Mouse (Mus musculus): ENCODE measurements around the gene Slc34a3. TPM values are rescaled to one million over a fixed set of nuclear protein-coding genes. Genes with fewer than 3 reads are reported as not detected.

Slc34a3 gene
- total RNA-seq, 2 experiments from 2014 or later = not detected

DNA sequence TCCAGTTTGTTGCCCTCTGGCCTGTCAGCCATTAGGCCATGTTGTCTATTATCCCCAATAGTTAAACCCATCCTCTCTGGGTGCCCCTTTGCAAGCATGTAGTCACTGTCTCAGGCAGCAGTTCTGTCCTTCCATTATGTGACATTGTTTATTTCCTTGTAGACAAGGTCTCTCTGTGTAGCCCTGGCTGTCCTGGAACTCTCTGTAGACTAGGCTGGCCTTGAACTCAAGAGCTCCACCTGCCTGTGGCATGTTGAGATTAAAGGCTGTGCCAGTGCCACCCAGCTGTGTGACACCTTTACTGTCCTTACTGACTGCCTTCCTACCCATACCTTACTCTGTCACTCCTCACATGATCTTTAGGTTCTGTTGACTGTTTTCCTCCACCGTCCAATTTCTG is 18.2 kb upstream of the Slc34a3 start:
- DNase-seq = no peak

DNA sequence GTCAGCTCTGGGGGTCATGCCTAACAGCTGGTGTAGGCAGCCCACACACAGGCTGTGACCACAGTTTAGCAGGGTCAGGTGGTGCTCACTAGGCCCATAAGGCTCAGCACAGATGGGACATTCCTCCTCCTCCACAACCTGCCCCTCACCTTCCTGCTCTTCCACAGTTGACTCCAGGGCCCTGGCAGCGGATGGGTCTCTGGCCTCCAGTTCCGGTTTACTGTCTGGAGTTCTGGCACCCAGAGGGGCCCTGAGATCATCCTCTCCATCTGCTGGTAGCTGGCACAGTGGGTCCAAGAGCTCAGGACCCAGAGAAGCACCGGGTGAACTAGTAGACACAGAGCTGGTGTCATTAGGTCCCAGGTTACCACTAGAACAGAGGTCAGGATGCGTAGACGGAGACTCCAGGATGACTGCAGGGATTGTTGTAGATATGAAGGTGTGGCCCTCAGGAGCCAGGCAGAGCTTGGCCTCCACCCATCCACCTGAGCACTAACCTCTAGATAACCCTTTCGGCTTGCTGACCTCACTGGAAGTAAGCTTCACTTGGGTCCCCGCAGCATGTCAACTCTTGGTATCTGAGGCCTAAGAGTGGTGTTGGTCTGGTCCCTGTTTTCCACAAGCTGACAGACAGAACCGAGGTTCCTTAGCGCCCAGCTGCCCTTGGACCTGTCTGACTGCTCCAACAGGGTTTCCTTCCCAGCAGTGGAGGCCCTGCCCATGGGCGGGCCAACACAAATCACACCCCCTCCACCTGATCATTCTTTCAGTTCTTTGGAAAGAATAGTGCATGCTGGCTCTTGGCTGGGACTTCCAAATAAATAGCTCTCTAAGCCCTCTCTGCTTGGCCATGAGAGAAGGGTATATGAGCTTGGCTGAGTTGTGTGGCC is 12.3 kb upstream of the Slc34a3 start, which contains the start of gene AL732309.1:
TSS of gene AL732309.1 (minus strand) at position 681 of the 890 bp plus-strand sequence.
- DNase-seq = no peak

DNA sequence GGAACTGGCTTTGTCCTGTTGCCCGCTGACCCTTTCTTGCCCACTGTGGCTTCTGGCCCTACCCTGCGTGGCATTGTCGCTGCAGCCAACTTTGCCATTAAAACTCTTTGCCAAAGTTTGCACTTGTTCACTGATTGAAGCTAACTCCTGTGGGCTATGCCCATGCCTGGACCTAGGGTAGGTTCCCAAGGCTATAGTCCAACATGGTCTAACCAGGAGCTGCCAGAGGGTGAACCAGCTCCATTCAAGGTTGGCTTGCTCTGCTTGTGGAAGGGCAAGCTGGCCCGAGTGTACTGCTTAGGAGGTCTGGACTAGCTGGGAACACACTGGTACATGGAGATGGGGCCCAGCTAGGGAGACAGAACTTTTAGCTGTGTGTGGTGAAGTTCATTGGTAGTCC is 10.0 kb upstream of the Slc34a3 start:
- DNase-seq = no peak

DNA sequence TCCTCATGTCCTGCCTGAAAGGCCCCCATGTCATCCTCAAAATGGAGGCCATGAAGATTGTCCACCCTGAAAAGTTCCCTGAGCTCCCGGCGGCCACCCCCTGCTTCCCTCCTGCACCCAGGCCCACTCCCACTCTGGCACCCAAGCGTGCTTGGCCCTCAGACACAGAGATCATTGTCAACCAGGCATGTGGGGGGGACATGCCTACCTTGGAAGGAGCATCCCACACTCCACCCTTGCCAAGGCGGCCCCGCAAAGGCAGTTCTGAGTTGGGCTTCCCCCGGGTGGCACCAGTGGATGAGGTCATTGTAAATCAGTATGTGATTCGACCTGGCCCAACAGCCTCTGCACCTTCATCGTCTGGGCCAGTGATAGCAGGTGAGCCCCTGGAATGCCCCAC is 9.2 kb upstream of the Slc34a3 start:
- no peak for DNase-seq

DNA sequence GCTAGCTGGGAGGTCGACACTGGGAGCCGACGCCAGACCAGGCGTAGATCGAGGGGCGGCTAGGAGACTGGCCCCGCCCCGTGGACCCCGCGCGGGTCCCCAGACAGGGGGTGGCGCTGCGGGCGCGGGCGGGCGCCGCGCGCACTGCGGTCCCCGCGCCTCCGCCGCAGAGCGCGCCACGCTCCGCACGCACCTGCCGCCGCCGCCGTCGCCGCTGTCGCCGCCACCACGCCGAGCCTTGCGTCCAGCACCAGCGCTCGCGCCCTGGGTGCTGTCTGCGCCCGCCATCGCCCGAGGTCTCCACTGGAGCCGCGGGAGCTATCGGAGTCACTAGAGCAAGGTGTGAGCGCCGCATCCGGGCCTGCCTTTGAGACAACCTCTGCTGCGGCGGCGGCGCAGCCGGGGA is 7.9 kb upstream of the Slc34a3 start, which contains the start of the genes Rnf208 and Cysrt1:
TSS of gene Rnf208 (plus strand) at position 155 of the 406 bp plus-strand sequence.
TSS of gene Cysrt1 (minus strand) at position 352 of the 406 bp plus-strand sequence.
- no peak for DNase-seq

DNA sequence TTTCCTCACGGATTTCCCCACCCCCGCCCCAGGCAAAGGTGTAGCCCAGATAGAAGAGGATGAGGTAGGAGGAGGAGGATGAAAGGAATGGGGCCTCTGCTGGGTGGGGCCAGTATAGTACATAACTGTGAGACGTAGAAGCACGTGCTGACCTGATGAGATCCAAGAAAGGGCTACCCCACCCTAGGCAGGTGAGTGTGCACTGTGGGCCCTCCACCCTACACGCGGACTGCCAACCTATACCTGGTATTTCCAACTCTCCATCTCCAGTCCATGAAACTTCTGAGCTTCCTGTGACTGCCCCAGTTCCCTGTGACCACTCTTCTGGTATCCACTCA is 7.2 kb upstream of the Slc34a3 start:
- no peak for DNase-seq

DNA sequence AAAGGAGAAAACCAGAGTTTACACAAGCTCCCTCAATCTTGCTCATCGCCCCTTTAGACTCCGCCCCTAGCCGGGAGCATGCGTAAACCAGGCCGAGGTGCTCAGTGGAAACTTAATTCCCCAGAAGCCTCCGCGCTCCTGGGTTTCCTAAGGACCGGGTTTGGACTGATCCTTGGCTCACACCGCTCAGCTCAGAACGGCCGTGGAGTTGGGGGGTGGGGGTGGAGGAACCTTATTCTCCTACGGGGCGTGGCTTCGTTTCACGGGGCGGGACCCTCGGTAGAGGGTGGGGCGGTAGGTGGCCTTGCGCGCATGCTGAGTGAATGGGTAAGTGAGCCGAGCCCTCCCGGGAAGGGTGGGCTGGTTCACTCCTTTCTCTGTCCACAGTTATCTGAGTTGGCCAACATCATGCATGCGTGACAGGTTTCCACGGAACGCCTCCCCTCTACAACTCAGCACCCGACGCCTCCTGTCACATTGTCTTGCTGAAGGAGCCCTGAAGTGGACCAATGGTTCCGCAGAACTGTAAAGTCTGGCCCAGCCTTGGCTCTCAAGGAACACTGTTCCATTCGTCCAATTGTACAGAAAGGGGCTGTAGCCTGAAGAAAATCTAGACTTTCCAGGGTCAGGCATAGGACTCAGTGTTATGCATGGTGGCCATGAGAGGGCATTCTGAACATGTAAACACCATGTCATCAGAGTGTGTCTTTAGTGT is 6.7 kb upstream of the Slc34a3 start:
- peak; percentile 50 for DNase-seq

DNA sequence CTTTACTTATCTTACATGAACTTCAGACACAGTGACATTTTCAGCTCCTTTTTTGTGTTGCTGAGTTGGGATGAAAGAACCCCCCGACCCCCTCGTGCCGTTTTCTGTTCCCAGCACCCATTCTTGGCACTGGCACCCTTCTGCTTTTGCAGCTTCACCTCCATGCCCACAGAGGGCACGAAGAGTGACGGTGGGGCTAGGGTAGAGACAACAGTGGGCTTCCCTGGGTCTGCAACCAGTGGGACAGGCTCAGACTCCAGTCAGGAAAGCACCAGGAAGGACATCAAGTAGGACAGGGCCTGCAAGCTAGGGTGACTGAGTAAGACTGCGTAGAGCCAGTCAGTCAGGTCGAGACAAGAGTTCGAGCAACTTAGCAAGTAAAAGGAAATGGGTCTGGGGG is 6.1 kb upstream of the Slc34a3 start:
- no peak for DNase-seq

DNA sequence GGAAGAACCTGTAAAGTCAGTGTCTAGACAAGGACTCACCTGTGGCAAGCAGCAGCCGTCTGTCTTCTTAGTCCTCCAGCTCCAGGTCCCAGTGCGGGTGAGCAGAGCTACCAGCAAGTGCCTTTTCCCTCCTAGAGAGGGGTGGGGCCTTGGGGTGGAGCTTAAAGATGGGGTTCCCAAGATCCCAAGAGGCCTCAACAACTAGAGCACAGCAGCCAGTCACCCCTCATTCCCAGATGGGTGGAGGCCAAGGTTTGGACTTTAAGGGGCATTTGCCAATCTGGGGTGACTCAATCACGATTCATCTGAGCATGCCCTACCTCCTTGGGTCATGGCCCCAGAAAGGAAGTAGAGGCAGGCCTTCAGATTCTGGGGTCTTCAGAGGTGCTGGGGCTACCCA is 5.6 kb upstream of the Slc34a3 start:
- DNase-seq = no peak

DNA sequence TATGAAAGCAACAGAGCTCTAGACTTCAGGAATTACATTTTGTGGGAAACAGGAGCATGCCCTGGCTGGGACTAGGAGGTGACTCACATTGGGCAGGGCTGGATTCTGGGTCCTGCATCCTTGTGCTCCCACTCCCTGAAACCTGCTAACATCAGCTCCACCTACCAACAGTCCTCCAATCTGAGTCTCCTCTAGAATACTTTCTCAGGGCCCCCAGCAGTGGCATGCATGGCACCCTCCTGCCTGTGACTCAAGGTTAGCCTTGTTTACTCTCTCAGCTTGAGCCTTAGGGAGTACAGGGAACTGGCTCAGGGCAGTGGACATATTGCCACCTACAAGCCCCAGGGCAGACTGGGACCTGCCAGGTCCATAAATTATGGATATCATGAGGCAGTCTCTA is 3.9 kb upstream of the Slc34a3 start:
- DNase-seq = no peak

DNA sequence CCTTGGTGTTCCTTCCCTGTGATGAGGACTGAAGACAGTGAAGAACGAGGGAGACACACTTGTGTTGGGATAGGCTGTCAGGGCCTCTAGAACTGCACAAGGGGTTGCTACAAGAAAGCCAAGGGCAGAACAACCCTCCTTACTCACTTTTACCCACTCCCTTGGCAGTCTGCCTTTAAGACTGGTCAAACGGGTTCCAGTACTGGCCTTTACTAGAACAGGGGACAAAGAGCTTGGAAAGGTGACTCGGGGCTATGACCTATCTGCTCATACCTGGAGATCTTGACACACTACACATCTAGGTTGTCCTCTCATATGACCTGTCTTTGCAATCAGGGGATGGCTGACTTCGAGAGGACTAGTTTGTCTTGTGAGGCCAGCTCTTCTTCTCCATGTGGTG is 3.4 kb upstream of the Slc34a3 start:
- DNase-seq = no peak

DNA sequence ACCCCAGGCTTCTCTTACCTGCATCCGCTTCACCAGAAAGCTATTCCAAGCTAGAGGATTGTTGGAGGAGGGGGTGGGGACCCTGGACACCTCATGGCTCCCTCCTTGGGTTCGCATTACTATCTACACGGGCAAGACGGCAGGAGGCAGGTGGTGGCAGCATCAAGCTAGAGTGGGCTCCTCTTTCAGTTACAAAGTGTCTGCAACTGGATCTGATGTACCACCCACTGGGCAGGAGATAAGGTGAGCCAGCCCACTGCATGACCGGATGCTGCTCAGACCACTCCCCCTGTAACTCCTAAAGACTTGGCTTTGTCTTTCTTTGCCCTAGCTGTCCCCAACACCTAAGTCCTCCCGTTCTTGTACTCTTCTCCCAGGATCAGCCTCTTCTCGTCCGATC is 2.5 kb upstream of the Slc34a3 start, which contains the start of gene Rnf224:
TSS of gene Rnf224 (minus strand) at position 174 of the 400 bp plus-strand sequence.
- no peak for DNase-seq

DNA sequence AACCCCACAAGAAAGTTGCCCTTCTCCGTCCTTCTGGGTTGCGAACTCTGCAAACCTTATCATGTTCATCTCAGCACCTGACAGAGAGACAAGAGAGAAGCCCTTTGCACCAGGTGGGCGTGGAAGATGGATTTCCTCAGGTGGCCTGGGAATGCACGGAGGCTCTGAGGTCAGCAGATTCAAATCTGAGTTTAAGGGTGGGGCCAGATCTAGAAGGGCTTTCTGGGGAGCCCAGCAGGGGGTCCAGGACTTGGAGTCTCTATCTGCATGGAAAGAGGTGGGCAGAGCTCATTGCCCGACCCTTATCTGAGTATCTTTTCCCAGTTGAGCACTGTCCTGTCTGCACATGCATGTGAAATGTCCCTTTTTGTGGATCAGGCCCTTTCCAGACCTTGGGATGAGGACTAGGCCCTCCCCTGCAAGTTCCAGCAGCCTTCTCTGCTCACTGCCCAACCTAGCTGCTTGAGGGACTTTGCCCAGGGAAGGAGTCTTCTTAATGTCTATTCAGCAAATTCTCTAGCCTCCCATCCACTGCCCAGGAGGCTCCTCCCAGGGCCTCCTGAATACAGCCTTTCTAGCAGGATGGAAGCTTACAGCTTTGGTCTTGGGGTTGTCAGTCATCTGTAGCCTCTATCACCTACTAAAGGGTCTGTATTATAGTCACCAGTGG is 522 bp upstream of the Slc34a3 start:
- DNase-seq = no peak

DNA sequence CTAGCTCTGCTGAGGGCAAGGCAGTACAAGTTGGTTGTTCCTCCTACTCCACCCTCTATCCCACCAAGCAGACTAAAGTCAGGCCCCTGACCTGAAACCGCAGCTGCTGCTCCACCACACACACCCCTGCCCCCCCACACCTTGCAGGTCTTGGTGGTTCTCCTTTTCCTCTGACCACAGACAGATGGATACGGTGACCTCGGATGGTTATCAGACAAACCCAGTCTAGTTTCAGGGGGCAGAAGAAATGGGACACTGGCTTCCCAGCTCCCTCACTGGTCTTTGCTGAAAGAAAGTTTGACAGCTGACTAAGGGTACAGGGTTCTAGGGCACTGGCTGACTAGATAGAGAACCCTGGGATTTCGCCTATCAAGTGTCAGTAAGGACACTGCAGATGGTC is 743 bp downstream of the Slc34a3 start:
- no peak for DNase-seq

DNA sequence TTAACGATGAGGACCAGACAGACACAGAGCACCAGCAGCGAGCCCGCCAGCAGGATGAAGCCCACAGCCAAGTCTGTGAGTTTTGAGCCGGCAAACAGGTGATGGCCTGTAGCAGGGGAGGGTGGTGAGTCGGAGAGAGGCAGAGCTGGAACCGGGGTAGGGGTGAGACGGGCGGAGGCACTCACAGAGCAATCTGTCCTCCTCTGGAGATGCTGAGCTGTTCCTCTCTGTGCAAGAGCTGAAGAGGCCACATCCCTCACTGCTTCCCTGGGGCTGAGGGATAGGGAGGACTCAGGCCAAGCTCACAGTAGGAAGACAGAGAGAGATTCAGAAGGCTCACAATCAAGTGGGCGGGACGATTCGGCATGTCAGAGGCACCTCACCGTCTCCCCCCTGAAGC is 3.1 kb downstream of the Slc34a3 start:
- DNase-seq = no peak

DNA sequence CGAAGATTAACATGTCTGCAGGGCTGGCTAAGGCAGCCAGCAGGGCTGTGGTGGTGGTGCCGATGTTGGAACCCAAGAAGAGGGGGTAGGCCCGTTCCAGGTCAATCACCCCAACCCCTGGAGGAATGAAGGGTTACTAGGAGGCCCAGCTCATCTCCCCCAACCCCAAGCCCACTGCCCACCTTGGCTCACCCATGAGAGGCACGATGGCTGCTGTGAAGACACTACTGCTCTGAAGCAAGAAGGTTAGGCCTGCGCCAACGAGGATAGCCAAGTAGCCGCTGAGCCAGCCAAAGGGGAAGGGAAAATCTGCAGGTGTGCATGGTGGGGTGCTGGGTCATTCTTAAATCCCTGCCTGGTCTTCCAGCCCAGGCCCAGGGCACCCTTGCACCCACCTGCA is 3.6 kb downstream of the Slc34a3 start:
- no peak for DNase-seq

DNA sequence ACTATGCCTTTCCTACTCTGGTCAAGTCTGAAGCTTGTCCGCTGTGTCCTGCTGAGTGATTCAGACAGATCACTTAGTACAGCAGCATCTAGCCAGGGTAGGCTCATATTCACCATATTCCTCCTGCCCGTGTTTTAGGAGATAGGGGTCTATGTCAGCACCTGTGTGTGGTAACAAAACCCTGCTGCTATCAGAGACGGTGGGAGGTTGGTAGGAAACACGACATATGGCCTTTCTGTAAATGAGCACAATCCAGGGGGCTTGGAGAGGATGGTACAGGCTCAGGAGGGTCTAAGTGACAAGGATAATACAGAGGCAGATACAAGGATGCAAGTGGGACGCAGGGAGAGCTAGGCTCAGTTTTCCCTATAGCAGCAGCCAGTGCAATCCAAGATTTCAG is 4.6 kb downstream of the Slc34a3 start:
- DNase-seq = no peak

DNA sequence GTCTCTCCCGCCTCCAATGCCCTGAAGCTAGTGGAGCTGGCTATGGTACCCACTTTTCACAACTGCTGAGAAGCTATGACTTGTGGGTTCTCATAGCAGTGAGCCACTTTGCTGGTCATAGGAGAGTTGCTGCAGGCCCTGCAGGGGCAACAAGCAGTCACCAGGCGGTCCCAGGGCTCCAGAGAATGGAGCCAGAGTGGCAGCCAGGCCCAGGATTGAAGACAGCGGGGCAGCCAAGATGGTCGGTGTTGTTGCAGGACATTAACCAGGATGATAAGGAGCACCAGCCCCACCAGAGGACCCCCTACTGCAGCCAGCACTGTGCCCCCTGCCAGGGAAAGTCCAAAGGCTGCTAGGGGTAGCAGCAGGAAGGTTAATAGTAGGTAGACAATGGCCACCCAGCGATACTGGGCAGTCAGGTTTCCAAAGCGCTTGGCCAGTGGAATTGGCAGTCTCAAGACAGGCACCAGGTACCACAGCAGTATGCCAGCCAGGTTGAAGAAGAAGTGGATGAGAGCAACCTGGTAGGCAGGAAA is 5.1 kb downstream of the Slc34a3 start:
- DNase-seq = no peak

DNA sequence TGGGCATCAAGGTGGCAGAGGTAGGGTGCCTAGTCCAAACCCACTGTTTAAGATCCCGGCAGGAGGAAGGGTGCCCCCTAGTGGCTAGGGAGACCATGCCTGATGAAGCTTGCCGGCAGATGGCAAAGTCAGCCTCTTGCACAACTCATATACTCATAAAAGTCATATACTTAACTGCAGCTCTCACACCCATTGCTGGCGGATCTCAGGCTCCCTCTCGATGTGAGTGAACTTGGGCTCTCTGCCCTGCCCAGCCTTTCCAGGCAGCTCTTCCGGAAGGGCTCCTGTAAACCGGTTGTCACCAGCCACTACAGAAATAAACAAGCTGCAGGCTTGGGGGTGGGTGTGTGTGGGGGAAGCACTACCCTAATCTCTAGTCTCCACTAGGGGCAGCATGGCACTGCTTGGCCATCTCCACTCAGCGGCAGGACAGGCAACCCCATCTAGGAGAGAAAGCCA is 5.7 kb downstream of the Slc34a3 start:
- peak; percentile 84 for DNase-seq

DNA sequence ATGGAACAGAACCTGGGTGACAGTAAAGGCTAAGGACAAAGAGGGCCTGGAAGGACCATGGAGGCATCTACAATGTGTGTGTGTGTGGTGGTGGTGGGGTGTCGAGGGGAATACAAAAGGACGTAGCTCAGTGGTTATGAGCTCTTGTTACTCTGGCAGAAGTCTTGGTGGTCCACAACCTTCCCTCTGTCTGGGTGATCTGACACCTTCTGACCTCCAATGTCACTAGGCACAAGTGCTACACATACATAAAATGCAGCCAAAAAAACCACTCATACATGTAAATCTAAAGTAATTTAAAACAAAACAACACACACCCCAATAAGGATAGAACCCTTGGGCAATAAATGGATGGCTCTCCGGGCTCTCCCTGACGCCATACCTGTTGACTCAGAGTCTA is 6.8 kb downstream of the Slc34a3 start:
- DNase-seq = no peak

DNA sequence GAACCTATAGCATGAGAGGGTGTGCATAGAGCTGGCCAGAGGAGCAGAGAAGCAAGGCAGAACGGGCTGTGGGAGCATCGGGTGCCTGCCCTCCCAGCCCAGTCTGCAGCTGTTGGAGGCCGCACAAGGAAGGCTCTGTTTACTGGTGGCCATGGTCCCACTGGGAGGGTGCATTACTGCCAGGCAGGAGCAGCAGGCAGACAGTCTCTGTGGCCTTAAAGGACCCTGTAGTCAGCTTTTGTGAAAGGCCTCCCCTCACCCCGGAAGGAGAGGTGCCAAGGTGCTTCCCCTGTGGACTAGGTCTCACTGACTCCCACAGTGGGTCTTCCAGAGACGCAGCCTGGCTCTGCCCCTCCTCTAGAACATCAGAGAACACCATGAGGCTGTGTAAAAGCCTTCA is 7.3 kb downstream of the Slc34a3 start:
- peak; percentile 61 for DNase-seq

DNA sequence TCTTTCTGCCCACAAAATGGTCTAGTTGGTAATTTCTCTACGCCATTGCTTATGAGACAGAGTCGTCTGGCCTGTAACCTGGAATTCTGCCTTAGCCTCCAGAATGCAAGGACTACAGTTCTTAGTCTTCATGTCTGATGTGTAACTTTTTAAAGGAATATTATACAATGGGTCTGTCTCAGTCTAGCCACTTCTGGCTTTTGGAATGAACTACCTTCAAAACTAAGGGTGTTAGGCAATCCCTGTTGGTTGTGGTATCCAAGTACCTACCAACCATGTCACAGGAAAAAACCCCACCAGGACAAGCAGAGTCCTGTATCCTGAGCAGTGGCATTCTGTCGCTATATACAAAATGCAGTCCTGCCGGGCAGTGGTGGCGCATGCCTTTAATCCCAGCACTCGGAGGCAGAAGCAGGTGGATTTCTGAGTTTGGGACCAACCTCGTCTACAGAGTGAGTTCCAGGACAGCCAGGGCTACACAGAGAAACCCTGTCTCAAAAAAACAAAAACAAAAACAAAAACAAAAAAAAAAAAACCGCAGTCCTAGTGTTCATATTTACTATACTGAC is 8.3 kb downstream of the Slc34a3 start:
- DNase-seq = no peak
